Mouse (Mus musculus): ENCODE measurements around the gene Glod4. TPM values are rescaled to one million over a fixed set of nuclear protein-coding genes. Genes with fewer than 3 reads are reported as not detected.

Glod4 gene
- polyA plus RNA-seq, 1 experiment from 2014 or later, result 92.9 TPM

DNA sequence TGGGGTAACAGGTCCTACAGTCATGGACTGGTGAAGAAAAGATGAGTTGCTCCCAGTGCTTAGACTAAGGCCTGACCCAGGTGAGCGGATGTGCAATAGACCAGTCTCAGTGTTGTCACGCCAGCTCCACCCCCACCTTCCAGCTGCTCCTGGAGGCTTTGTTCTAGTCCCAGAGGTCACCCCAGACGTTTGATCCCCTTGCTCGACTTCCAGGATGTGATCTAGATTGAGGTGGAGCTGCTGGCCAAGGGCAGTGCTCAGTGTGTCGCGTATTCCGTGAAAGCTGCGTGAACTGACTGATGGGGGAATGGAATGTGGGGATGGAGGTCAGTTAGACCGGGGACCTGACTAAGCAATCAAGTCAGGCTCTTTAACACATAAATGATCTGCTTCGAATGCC is 43.8 kb upstream of the Glod4 start:
- Histone ChIP-seq H3K27me3 (ENCODE audit: control insufficient read depth, insufficient read depth, low read length) (no peaks in the 10 kb centered on the region), H3K4me3 (ENCODE audit: low read depth, low read length) (no peak overlapping the region), H3K9ac (ENCODE audit: low read length) (no peak overlapping the region), H3K9me3 (ENCODE audit: control insufficient read depth, low read length) (no peaks in the 10 kb centered on the region), H3K4me2 (replicated peaks; ENCODE audit: low read depth) (no peak overlapping the region), H3K36me3 (ENCODE audit: control insufficient read depth, insufficient read depth, low read length) (no peaks in the 10 kb centered on the region), H3K4me1 (replicated peaks; ENCODE audit: control insufficient read depth, insufficient read depth) (peaks cover 3% of the 10 kb centered on the region; the same call in 1 of the 2 replicates), H3K27ac (replicated peaks) (no peak overlapping the region)
- DNase-seq (ENCODE audit: low spot score) (no peak), ATAC-seq (ENCODE audit: low FRiP score, low TSS enrichment) (no peak)
- WGBS, result 49% methylated on average over 10 of the region's 10 CpGs
- TF ChIP-seq CTCF (IDR thresholded peaks at IDR 0.05; ENCODE audit: low read depth), result no peak
- TF ChIP-seq EP300 (optimal IDR thresholded peaks at IDR 0.05), result no peak

DNA sequence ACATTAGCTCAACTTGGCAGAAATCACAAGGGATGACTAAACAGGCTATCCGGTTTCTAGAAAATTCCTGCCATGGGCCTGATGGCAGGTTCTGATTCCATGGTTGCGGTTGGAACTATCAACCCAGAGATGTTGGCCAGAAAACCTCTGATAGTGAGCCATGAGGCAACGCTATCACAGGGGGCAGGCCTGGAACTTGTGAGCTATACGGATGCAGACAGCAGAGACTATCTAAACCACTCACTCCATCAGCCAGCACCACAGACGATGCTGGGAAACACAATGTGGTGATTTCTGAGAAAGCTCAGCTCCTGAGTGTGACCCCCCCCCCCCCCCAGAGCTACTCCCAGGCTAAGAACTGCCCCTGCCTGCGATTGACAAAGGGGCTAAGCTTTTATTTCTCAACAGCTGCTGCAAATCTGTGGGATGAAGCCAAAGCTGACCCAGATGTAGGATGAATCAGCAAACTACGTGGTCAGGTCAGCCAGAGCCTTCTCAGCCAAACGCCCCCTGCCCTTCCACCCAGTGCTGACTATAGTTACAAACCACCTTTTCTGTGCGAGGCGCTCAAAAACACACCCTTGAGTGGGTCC is 43.1 kb upstream of the Glod4 start:
- no peaks in the 10 kb centered on the region for H3K27me3 ChIP-seq (ENCODE audit: control insufficient read depth, insufficient read depth, low read length)
- no peak for TF ChIP-seq EP300 (optimal IDR thresholded peaks at IDR 0.05)
- TF ChIP-seq CTCF (IDR thresholded peaks at IDR 0.05; ENCODE audit: low read depth), result no peak
- H3K9me3 ChIP-seq (ENCODE audit: control insufficient read depth, low read length), result no peaks in the 10 kb centered on the region
- peak; percentile 49; the same call in 1 of the 2 replicates for ATAC-seq (ENCODE audit: low FRiP score, low TSS enrichment)
- no peak for DNase-seq (ENCODE audit: low spot score)
- peaks cover 3% of the 10 kb centered on the region; the same call in 1 of the 2 replicates for H3K4me1 ChIP-seq (replicated peaks; ENCODE audit: control insufficient read depth, insufficient read depth)
- no peaks in the 10 kb centered on the region for H3K36me3 ChIP-seq (ENCODE audit: control insufficient read depth, insufficient read depth, low read length)
- H3K27ac ChIP-seq (replicated peaks), result no peak overlapping the region
- WGBS, result 40% methylated on average over 10 of the region's 10 CpGs
- no peak overlapping the region for H3K4me2 ChIP-seq (replicated peaks; ENCODE audit: low read depth)
- no peak overlapping the region for H3K4me3 ChIP-seq (ENCODE audit: low read depth, low read length)
- no peak overlapping the region for H3K9ac ChIP-seq (ENCODE audit: low read length)

DNA sequence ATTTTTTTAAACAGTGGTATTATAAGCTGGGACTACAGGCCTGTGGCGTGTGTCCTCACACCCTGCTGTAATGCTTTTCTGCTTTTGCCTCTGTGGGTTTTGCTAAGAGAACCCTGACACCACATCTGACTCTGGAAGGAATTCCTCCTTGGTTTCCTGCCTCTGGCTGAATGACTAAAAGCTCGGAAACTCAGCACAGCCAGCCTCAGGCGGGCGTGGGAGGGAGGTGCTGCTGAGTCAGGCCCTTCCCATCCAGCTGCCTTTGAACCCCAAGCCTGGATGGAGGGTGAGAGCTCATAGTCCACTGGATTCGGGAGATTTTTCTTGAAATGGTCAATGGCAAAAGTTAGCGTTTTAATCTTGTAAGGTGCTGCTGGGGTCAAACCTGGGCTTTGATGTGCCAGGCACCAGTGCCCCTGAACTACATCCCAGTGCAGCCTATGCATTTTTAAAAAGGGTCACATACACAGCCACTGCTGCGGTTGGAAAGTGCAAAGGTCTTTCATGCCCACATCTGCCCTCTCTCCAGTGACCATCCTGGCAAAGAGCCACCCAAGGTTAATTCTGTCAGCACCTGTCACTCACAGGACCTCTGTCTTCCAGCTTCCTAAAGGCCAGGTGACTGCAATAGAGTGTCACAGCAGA is 42.0 kb upstream of the Glod4 start:
- peak; percentile 45 for DNase-seq (ENCODE audit: low spot score)

DNA sequence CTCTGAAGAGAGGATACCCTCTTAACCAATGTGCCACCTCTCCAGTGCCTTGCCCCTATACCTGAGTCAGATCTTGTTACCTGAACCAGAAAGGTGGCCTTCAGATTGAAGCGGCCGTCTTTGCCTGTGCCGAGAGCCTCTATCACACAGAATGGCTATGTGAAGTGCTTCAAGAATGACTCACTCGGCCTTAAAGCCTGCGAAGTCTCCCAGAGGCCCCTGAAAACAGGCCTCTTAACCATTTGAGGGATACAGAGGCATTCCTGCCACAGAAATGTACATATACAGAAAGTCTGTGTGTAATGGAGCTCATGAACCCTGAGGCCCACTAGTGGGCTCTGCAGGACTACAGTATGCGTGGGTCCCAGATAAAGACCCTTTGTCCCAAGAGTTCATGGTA is 40.3 kb upstream of the Glod4 start:
- Histone ChIP-seq H3K27ac (replicated peaks) (no peak overlapping the region), H3K27me3 (ENCODE audit: control insufficient read depth, insufficient read depth, low read length) (no peaks in the 10 kb centered on the region), H3K4me1 (replicated peaks; ENCODE audit: control insufficient read depth, insufficient read depth) (peaks cover 3% of the 10 kb centered on the region; the same call in 1 of the 2 replicates), H3K4me2 (replicated peaks; ENCODE audit: low read depth) (no peak overlapping the region), H3K4me3 (ENCODE audit: low read depth, low read length) (no peak overlapping the region), H3K36me3 (ENCODE audit: control insufficient read depth, insufficient read depth, low read length) (no peaks in the 10 kb centered on the region), H3K9ac (ENCODE audit: low read length) (no peak overlapping the region), H3K9me3 (ENCODE audit: control insufficient read depth, low read length) (no peaks in the 10 kb centered on the region)
- WGBS, result 77% methylated on average over 6 of the region's 6 CpGs
- TF ChIP-seq EP300 (optimal IDR thresholded peaks at IDR 0.05) (no peak), CTCF (IDR thresholded peaks at IDR 0.05; ENCODE audit: low read depth) (peak; percentile 20)
- no peak for ATAC-seq (ENCODE audit: low FRiP score, low TSS enrichment)
- no peak for DNase-seq (ENCODE audit: low spot score)

More for the DNA sequence above, 42.0 kb upstream of the Glod4 start:
- Histone ChIP-seq H3K27ac (replicated peaks) (0 out of 2 replicates have a peak overlapping the region, but pooled peaks have one; percentile 18), H3K36me3 (ENCODE audit: control insufficient read depth, insufficient read depth, low read length) (no peaks in the 10 kb centered on the region), H3K9ac (ENCODE audit: low read length) (no peak overlapping the region), H3K4me2 (replicated peaks; ENCODE audit: low read depth) (no peak overlapping the region), H3K9me3 (ENCODE audit: control insufficient read depth, low read length) (no peaks in the 10 kb centered on the region), H3K4me3 (ENCODE audit: low read depth, low read length) (no peak overlapping the region), H3K27me3 (ENCODE audit: control insufficient read depth, insufficient read depth, low read length) (no peaks in the 10 kb centered on the region), H3K4me1 (replicated peaks; ENCODE audit: control insufficient read depth, insufficient read depth) (peaks cover 3% of the 10 kb centered on the region; the same call in 1 of the 2 replicates)
- 35% methylated on average over 7 of the region's 7 CpGs for WGBS
- no peak for TF ChIP-seq CTCF (IDR thresholded peaks at IDR 0.05; ENCODE audit: low read depth)
- no peak for TF ChIP-seq EP300 (optimal IDR thresholded peaks at IDR 0.05)
- ATAC-seq (ENCODE audit: low FRiP score, low TSS enrichment), result no peak

DNA sequence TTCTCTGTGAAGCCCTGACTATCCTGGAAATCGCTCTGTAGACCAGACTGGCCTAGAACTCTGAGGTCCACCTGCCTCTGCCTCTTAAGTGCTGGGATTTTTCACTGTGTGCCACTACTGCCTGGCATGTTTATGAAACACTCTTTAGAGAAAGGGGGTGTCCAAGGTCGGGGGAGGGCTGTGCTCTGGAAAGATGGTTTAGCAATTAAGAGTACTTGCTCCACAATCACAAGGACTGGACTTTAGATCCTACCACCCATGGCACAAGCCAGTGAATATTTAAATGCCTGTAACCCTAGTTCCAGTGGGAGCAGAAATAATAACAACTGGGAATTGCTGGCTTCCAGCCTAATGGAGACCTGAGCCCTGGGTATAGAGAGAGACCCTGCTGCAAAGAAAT is 36.4 kb upstream of the Glod4 start:
- Histone ChIP-seq H3K4me3 (ENCODE audit: low read depth, low read length) (no peak overlapping the region), H3K27ac (replicated peaks) (no peak overlapping the region), H3K9me3 (ENCODE audit: control insufficient read depth, low read length) (no peaks in the 10 kb centered on the region), H3K4me2 (replicated peaks; ENCODE audit: low read depth) (no peak overlapping the region), H3K4me1 (replicated peaks; ENCODE audit: control insufficient read depth, insufficient read depth) (no peaks in the 10 kb centered on the region), H3K9ac (ENCODE audit: low read length) (no peak overlapping the region), H3K36me3 (ENCODE audit: control insufficient read depth, insufficient read depth, low read length) (no peaks in the 10 kb centered on the region), H3K27me3 (ENCODE audit: control insufficient read depth, insufficient read depth, low read length) (no peaks in the 10 kb centered on the region)
- TF ChIP-seq EP300 (optimal IDR thresholded peaks at IDR 0.05), result no peak
- TF ChIP-seq CTCF (IDR thresholded peaks at IDR 0.05; ENCODE audit: low read depth), result no peak
- DNase-seq (ENCODE audit: low spot score) (no peak), ATAC-seq (ENCODE audit: low FRiP score, low TSS enrichment) (no peak)
- 64% methylated on average over 2 of the region's 2 CpGs for WGBS
